Mouse (Mus musculus) heart, adult 2 months (tissue): Measurements from ENCODE around the gene H2-DMa. TPM values are rescaled to one million over a fixed set of nuclear protein-coding genes. Genes with fewer than 3 reads are reported as not detected.

Experiments
- DNase-seq, 2 experiments: peaks; one replicate each; pipeline ENCODE4 v3.0.0; 2021
- H3K27ac ChIP-seq: fragments of 200-600 bp; 2 replicates; pipeline ENCODE4 v1.8.1; 2022
- H3K27me3 ChIP-seq: fragments of 200-500 bp; 2 replicates; pipeline ENCODE4 v1.6.1; 2012; ENCODE audit warnings: mild to moderate bottlenecking, low read length, inconsistent platforms, mixed read lengths; ENCODE audit not compliant: control insufficient read depth, insufficient read depth
- H3K36me3 ChIP-seq: fragments of 200-500 bp; 2 replicates; pipeline ENCODE4 v1.6.1; 2012; ENCODE audit warnings: low read length, inconsistent platforms; ENCODE audit not compliant: control insufficient read depth, insufficient read depth
- H3K4me1 ChIP-seq: fragments of 200-500 bp; 2 replicates; pipeline ENCODE4 v1.6.1; 2011; ENCODE audit warnings: low read length; ENCODE audit not compliant: control insufficient read depth, insufficient read depth
- H3K4me3 ChIP-seq: fragments of 200-600 bp; 2 replicates; pipeline ENCODE4 v1.8.1; 2022
- H3K79me2 ChIP-seq: fragments of 200-500 bp; replicated peaks from 2 replicates; pipeline ENCODE4 v1.6.1; 2012; ENCODE audit warnings: mild to moderate bottlenecking, inconsistent platforms, low read length, moderate library complexity, mixed read lengths; ENCODE audit not compliant: control insufficient read depth, insufficient read depth
- H3K9ac ChIP-seq: fragments of 200-500 bp; 2 replicates; pipeline ENCODE4 v1.6.1; 2012; ENCODE audit warnings: low read depth, mild to moderate bottlenecking, control low read depth, inconsistent platforms, low read length, mixed read lengths
- CTCF ChIP-seq: fragments of 200-600 bp; IDR thresholded peaks from 2 replicates; pipeline ENCODE4 v1.8.1; 2022; ENCODE audit warnings: antibody characterized with exemption, mild to moderate bottlenecking, moderate library complexity
- EP300 ChIP-seq: fragments of 200-500 bp; IDR thresholded peaks from 2 replicates; pipeline ENCODE4 v1.6.1; 2011; ENCODE audit warnings: low read depth, low read length, control low read depth; ENCODE audit not compliant: insufficient read depth
- POLR2A ChIP-seq: fragments of 200-500 bp; IDR thresholded peaks from 2 replicates; pipeline ENCODE4 v1.6.1; 2011; ENCODE audit warnings: mild to moderate bottlenecking, low read depth, low read length, control low read depth; ENCODE audit not compliant: insufficient read depth
- WGBS: fragments of 180-500 bp; shearing (Covaris S2); methylation state at CpG from one replicate; pipeline ENCODE4 v1.1.7; 2018; 5-methylcytosine and 5-hydroxymethylcytosine counted together
- intact Hi-C: fragments of 180-260 bp; cut with DNase I; formaldehyde crosslinking; loops from one replicate; pipeline ENCODE4 v1.15.1; 2025
- polyA plus RNA-seq: library from polyadenylated mRNA; depleted of rRNA; stranded (reverse); fragments of >200 nt; gene quantifications from 2 replicates; pipeline ENCODE4 v1.2.3, GENCODE M21; 2012
- total RNA-seq, 2 experiments: library from RNA; stranded (reverse); gene quantifications; 2 replicates each; pipeline ENCODE4 v1.2.3; 2021

Gene H2-DMa
- total and polyA plus RNA-seq, 3 experiments, result 4.0 to 21.3 (median 7.5) TPM

DNA sequence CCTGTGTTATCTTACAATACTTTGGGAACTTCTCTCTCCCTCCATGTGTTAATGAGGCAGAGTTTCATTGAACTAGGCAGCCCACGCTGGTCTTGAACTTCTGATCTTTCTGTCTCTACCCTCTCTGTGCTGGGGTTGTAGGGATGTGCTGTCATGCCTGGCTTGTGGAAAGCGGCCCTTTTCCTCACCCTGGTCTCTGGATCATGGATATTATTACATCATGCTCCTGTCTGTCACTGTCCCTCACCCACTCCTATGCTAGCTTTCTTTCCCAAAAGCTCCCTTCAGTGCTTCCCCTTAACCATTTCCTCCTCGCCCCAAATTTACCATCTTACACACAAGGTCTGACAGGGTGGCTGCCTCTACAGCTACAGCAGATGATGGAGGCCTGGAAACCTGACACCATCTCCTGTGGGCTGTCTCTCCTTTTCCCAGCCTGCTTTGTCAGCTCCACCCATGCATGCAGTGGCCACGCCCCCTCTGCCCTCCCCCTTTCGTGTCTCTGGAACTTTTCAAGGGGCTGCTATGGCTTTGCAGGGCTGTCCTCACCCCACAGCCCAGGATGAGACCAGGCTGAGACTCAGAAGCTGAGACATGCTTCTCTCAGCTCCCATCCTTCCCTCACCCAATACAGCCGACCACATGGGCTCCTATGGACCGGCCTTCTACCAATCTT lies 26.0 kb upstream of the H2-DMa start:
- H3K4me3 ChIP-seq, result no peak overlapping the region
- H3K79me2 ChIP-seq, result no peaks in the 10 kb centered on the region
- H3K36me3 ChIP-seq, result no peaks in the 10 kb centered on the region
- H3K27me3 ChIP-seq, result peaks cover 2% of the 10 kb centered on the region; the same call in 1 of the 2 replicates
- 35% methylated on average over 7 of the region's 7 CpGs for WGBS
- intact Hi-C loops, result loop anchor here (10.0 kb wide), 1 partner anchor 251 kb away; no protein-coding TSS in a partner anchor
- no peak overlapping the region for H3K27ac ChIP-seq
- TF ChIP-seq EP300 (no peak), CTCF (no peak), POLR2A (no peak)
- H3K9ac ChIP-seq, result no peak overlapping the region
- DNase-seq, result no peak
- H3K4me1 ChIP-seq, result no peaks in the 10 kb centered on the region

DNA sequence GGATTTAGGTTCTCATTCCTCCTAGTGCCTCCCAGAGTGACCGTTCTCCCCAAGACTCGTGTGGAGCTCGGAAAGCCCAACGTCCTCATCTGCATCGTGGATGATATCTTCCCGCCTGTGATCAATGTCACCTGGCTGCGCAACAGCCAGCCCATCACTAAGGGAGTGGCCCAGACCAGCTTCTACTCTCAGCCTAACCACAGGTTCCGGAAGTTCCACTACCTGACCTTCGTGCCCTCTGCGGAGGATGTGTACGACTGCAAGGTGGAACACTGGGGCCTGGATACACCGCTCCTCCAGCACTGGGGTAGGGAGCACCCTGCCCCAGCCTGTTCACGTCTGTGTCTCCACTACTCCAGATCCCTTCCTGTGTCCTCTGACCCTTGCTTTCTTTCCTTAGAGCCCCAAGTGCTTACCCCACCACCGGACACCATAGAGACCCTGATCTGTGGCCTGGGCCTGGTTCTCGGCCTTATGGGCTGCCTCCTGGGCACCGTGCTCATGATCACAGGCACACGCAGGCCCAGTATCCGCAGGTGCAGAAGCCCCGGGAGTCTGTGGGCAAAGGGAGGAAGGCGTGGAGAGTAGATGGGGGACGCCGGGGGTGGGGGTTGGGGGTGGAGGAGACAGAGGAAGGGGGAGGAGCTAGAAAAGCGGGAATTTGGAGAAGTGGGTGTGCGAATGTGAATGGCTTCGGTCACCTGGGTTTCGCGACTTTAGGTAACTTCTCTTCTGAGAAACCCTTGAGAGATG lies 24.9 kb upstream of the H2-DMa start:
- Histone ChIP-seq H3K27ac (no peak overlapping the region), H3K36me3 (no peaks in the 10 kb centered on the region), H3K4me3 (no peak overlapping the region), H3K9ac (no peak overlapping the region), H3K79me2 (no peaks in the 10 kb centered on the region), H3K27me3 (peaks cover 2% of the 10 kb centered on the region; the same call in 1 of the 2 replicates), H3K4me1 (no peaks in the 10 kb centered on the region)
- DNase-seq, result no peak
- 83% methylated on average over 27 of the region's 27 CpGs for WGBS
- intact Hi-C loops, result loop anchor here (10.0 kb wide), 1 partner anchor 250 kb away; no protein-coding TSS in a partner anchor
- no peak for TF ChIP-seq EP300
- no peak for TF ChIP-seq CTCF
- no peak for TF ChIP-seq POLR2A

DNA sequence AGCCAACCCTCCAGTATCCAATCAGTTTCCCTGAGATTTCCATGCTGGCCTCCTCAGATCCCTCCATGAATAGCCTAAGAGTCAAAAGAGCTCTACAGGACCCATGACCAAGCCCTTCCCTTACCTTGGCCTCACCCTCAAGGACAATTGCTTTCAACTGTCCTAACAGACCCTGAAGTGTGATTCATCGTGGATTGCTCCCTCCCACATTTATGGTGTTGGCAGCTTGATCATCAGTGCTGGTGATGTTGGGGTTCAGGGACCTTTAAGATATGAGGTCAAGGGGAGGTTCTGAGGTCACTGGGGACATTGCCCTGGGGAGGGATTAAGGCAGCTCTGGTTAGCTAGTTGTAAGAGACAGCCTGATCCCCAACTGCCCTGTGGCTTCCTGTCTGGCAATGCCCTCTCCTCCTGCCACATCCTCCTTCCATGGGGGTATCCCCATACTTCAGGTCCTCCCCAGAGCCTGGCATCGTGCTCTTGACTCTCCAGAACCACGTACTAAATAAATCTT lies 22.8 kb upstream of the H2-DMa start:
- Histone ChIP-seq H3K4me3 (no peak overlapping the region), H3K4me1 (peaks cover under 1% of the 10 kb centered on the region; the same call in 1 of the 2 replicates), H3K36me3 (no peaks in the 10 kb centered on the region), H3K27me3 (peaks cover 2% of the 10 kb centered on the region; the same call in 1 of the 2 replicates), H3K9ac (no peak overlapping the region), H3K27ac (no peak overlapping the region), H3K79me2 (no peaks in the 10 kb centered on the region)
- intact Hi-C loops, result loop anchor here (10.0 kb wide), 1 partner anchor 248 kb away; no protein-coding TSS in a partner anchor
- DNase-seq, result no peak
- TF ChIP-seq EP300, result no peak
- TF ChIP-seq CTCF, result no peak
- TF ChIP-seq POLR2A, result no peak
- WGBS, result 45% methylated on average over 3 of the region's 3 CpGs

DNA sequence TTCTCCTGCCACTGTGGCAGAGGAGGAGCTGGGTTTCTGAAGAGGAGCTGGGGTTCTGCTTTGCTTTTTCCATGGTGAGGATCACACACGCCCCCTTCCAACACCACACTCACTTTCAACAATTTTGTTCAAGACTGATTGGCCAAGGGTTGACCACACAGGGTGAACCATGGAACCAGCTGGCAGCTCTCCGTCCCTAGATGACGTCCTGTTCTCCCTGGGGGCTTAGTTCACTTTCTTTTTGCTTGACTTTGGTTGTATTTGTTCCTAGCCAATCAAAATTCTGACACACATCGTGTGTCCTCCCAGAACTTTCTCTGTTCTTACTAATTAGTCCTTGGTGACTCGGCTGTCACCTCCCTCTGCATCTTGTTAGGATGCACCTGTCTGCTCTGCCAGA lies 22.1 kb upstream of the H2-DMa start:
- Histone ChIP-seq H3K27ac (no peak overlapping the region), H3K9ac (no peak overlapping the region), H3K4me3 (no peak overlapping the region), H3K36me3 (no peaks in the 10 kb centered on the region), H3K27me3 (no peaks in the 10 kb centered on the region), H3K4me1 (peaks cover 3% of the 10 kb centered on the region; the same call in 1 of the 2 replicates), H3K79me2 (no peaks in the 10 kb centered on the region)
- 67% methylated on average over 5 of the region's 5 CpGs for WGBS
- intact Hi-C loops, result loop anchor here (10.0 kb wide), 1 partner anchor 248 kb away; no protein-coding TSS in a partner anchor
- no peak for TF ChIP-seq CTCF
- no peak for DNase-seq

DNA sequence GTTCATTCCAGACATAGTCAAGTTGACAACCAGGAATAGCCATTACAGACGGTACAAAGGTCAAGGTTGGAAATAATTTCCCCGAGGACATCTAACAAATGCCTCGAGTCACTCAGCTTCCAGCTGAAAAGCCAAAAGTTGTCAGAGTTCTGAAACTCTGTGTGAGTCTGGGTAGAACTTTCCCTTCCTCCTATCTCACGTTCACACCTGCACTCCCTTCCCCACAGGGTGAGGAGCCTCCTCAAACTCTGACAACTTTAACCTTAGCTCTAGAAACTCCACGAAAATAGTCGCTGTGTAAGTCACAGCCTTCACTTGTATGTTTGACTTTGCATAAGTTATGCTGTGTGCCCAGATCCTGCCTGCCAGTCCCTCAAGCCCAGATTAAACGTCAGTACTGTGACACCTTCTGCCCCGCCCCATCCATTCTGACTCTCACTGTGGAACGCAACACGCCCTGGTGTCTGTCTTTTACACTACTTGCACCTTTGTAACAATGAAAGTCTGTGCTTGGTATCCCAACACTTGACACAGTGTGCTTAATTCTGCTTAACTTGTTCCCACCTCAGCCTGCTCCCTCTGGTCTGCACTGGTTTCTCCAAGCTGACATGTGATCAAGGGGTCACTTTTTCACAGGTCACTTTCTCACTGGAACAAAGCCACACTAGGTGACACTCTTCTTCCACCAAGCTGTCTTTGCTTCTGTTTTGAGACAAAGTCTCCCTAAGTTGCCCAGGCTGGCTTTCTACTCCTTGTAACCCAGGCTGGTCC lies 20.4 kb upstream of the H2-DMa start:
- Histone ChIP-seq H3K4me3 (no peak overlapping the region), H3K79me2 (no peaks in the 10 kb centered on the region), H3K27ac (no peak overlapping the region), H3K9ac (no peak overlapping the region), H3K36me3 (no peaks in the 10 kb centered on the region), H3K27me3 (no peaks in the 10 kb centered on the region), H3K4me1 (peaks cover 3% of the 10 kb centered on the region; the same call in 1 of the 2 replicates)
- 35% methylated on average over 10 of the region's 10 CpGs for WGBS
- no peak for DNase-seq
- intact Hi-C loops, result loop anchor here (10.0 kb wide), 1 partner anchor 246 kb away; no protein-coding TSS in a partner anchor
- TF ChIP-seq CTCF, result no peak
- TF ChIP-seq EP300, result no peak
- TF ChIP-seq POLR2A, result no peak
